Mouse (Mus musculus): Measurements from ENCODE around the gene Pithd1.

GRCm38 (mm10) chr4:135948142-135948541 lies 38.9 kb downstream of the Pithd1 start:
- TF ChIP-seq EP300 (IDR thresholded peaks at IDR 0.05) (no peak), CTCF (IDR thresholded peaks at IDR 0.05) (no peak)

All from lung, postnatal 0 days (tissue).